Mouse (Mus musculus) kidney, embryonic 16.5 days (tissue): ENCODE measurements around the gene Impad1. TPM values are rescaled to one million over a fixed set of nuclear protein-coding genes. Genes with fewer than 3 reads are reported as not detected.

Experiments
- ATAC-seq: fragments of 200-750 bp; cut with Nextera tagmentation; 2 replicates; pipeline ENCODE4 v1.8.0; 2017; ENCODE audit warnings: moderate TSS enrichment; ENCODE audit not compliant: low FRiP score, low TSS enrichment
- H3K27ac ChIP-seq: fragments of 300-500 bp; sonication (generic); 2 replicates; pipeline ENCODE4 v1.5.1; 2014; ENCODE audit warnings: low read length
- H3K27me3 ChIP-seq: fragments of 300-500 bp; sonication (generic); 2 replicates; pipeline ENCODE4 v1.6.1; 2014; ENCODE audit warnings: low read length, control low read depth, mixed read lengths; ENCODE audit not compliant: insufficient read depth
- H3K36me3 ChIP-seq: fragments of 300-500 bp; sonication (generic); 2 replicates; pipeline ENCODE4 v1.6.1; 2014; ENCODE audit warnings: low read length, control low read depth, mixed read lengths; ENCODE audit not compliant: insufficient read depth
- H3K4me1 ChIP-seq: fragments of 300-500 bp; sonication (generic); 2 replicates; pipeline ENCODE4 v1.6.1; 2014; ENCODE audit warnings: low read length, control low read depth, mixed read lengths; ENCODE audit not compliant: insufficient read depth
- H3K4me2 ChIP-seq: fragments of 300-500 bp; sonication (generic); replicated peaks from 2 replicates; pipeline ENCODE4 v1.6.1; 2014; ENCODE audit warnings: low read depth, low read length
- H3K4me3 ChIP-seq: fragments of 300-500 bp; sonication (generic); 2 replicates; pipeline ENCODE4 v1.5.1; 2014; ENCODE audit warnings: mild to moderate bottlenecking, low read length
- H3K9ac ChIP-seq: fragments of 300-500 bp; sonication (generic); replicated peaks from 2 replicates; pipeline ENCODE4 v1.6.1; 2014; ENCODE audit warnings: low read length
- H3K9me3 ChIP-seq: fragments of 300-500 bp; sonication (generic); 2 replicates; pipeline ENCODE4 v1.6.1; 2016; ENCODE audit warnings: low read length, control low read depth
- WGBS: fragments of 180-500 bp; shearing (Covaris S2); extraction: QIAGEN DNeasy Blood & Tissue Kit; methylation state at CpG from one replicate; pipeline ENCODE4 v1.1.7; 2014; 5-methylcytosine and 5-hydroxymethylcytosine counted together
- polyA plus RNA-seq: library from polyadenylated mRNA; unstranded; fragments of >200 nt; fragmentation: Nextera tagmentation; extraction: Ambion mirVana; gene quantifications from 2 replicates; pipeline ENCODE4 v1.2.1, GENCODE M21; 2015

Gene Impad1
- polyA plus RNA-seq, 1 experiment from 2014 or later: 33.5 TPM

GRCm38 (mm10) chr4:4783686-4783957 lies 9.5 kb downstream of the Impad1 start:
- no peak overlapping the region for H3K4me3 ChIP-seq
- no peak for ATAC-seq
- H3K4me1 ChIP-seq: no peaks in the 10 kb centered on the region
- H3K9me3 ChIP-seq: peaks cover 10% of the 10 kb centered on the region
- H3K27ac ChIP-seq: no peak overlapping the region
- no peaks in the 10 kb centered on the region for H3K27me3 ChIP-seq
- no peak overlapping the region for H3K9ac ChIP-seq
- peaks cover 28% of the 10 kb centered on the region for H3K36me3 ChIP-seq
- H3K4me2 ChIP-seq: no peak overlapping the region

- Histone ChIP-seq H3K9me3 (peaks cover 10% of the 10 kb centered on the region), H3K27me3 (no peaks in the 10 kb centered on the region), H3K4me3 (no peak overlapping the region), H3K9ac (no peak overlapping the region), H3K4me2 (no peak overlapping the region), H3K27ac (no peak overlapping the region), H3K36me3 (peaks cover 24% of the 10 kb centered on the region), H3K4me1 (no peaks in the 10 kb centered on the region)
- ATAC-seq: no peak
- WGBS: 95% methylated on average over 4 of the region's 4 CpGs
Measured at GRCm38 (mm10) chr4:4782882-4783685, 10.1 kb downstream of the Impad1 start.

GRCm38 (mm10) chr4:4779265-4779770 lies 13.8 kb downstream of the Impad1 start:
- H3K4me3 ChIP-seq: no peak overlapping the region
- no peak overlapping the region for H3K27ac ChIP-seq
- H3K4me1 ChIP-seq: no peaks in the 10 kb centered on the region
- H3K9ac ChIP-seq: no peak overlapping the region
- H3K9me3 ChIP-seq: peaks cover 10% of the 10 kb centered on the region
- no peak overlapping the region for H3K4me2 ChIP-seq
- peaks cover 31% of the 10 kb centered on the region for H3K36me3 ChIP-seq
- no peak for ATAC-seq
- H3K27me3 ChIP-seq: no peaks in the 10 kb centered on the region

- Histone ChIP-seq H3K9ac (no peak overlapping the region), H3K4me2 (no peak overlapping the region), H3K27ac (no peak overlapping the region), H3K4me1 (no peaks in the 10 kb centered on the region), H3K4me3 (no peak overlapping the region), H3K9me3 (no peaks in the 10 kb centered on the region), H3K36me3 (peaks cover 23% of the 10 kb centered on the region), H3K27me3 (no peaks in the 10 kb centered on the region)
- 65% methylated on average over 2 of the region's 2 CpGs for WGBS
- no peak for ATAC-seq
Measured at GRCm38 (mm10) chr4:4771523-4772114, 21.5 kb downstream of the Impad1 start.

GRCm38 (mm10) chr4:4765806-4766205 lies 27.3 kb downstream of the Impad1 start:
- H3K27ac ChIP-seq: no peak overlapping the region
- no peak overlapping the region for H3K4me2 ChIP-seq
- no peak overlapping the region for H3K9ac ChIP-seq
- WGBS: 69% methylated on average over 5 of the region's 5 CpGs
- peaks cover 13% of the 10 kb centered on the region; the same call in 1 of the 2 replicates for H3K36me3 ChIP-seq
- H3K4me1 ChIP-seq: no peaks in the 10 kb centered on the region
- H3K9me3 ChIP-seq: no peaks in the 10 kb centered on the region
- H3K4me3 ChIP-seq: no peak overlapping the region
- no peak for ATAC-seq
- no peaks in the 10 kb centered on the region for H3K27me3 ChIP-seq

GRCm38 (mm10) chr4:4758376-4758775 lies 34.8 kb downstream of the Impad1 start:
- Histone ChIP-seq H3K4me2 (no peak overlapping the region), H3K4me3 (no peak overlapping the region), H3K9ac (no peak overlapping the region), H3K9me3 (no peaks in the 10 kb centered on the region), H3K27me3 (no peaks in the 10 kb centered on the region), H3K36me3 (no peaks in the 10 kb centered on the region), H3K4me1 (no peaks in the 10 kb centered on the region), H3K27ac (no peak overlapping the region)
- ATAC-seq: no peak
- 89% methylated on average over 4 of the region's 4 CpGs for WGBS

- no peak overlapping the region for H3K27ac ChIP-seq
- H3K9me3 ChIP-seq: no peaks in the 10 kb centered on the region
- H3K4me1 ChIP-seq: no peaks in the 10 kb centered on the region
- no peak for ATAC-seq
- no peak overlapping the region for H3K9ac ChIP-seq
- H3K4me2 ChIP-seq: no peak overlapping the region
- no peaks in the 10 kb centered on the region for H3K27me3 ChIP-seq
- no peak overlapping the region for H3K4me3 ChIP-seq
- WGBS: 63% methylated on average over 3 of the region's 3 CpGs
- H3K36me3 ChIP-seq: no peaks in the 10 kb centered on the region
Measured at GRCm38 (mm10) chr4:4729427-4729826, 63.7 kb downstream of the Impad1 start.

- H3K4me1 ChIP-seq: no peaks in the 10 kb centered on the region
- no peaks in the 10 kb centered on the region for H3K9me3 ChIP-seq
- no peaks in the 10 kb centered on the region for H3K36me3 ChIP-seq
- no peak overlapping the region for H3K9ac ChIP-seq
- no peaks in the 10 kb centered on the region for H3K27me3 ChIP-seq
- H3K27ac ChIP-seq: no peak overlapping the region
- ATAC-seq: no peak
- H3K4me2 ChIP-seq: no peak overlapping the region
- H3K4me3 ChIP-seq: no peak overlapping the region
- 79% methylated on average over 3 of the region's 3 CpGs for WGBS
Measured at GRCm38 (mm10) chr4:4726241-4726776, 66.8 kb downstream of the Impad1 start.

GRCm38 (mm10) chr4:4723821-4724220 lies 69.3 kb downstream of the Impad1 start:
- Histone ChIP-seq H3K36me3 (no peaks in the 10 kb centered on the region), H3K4me2 (no peak overlapping the region), H3K9ac (no peak overlapping the region), H3K4me3 (no peak overlapping the region), H3K4me1 (no peaks in the 10 kb centered on the region), H3K27me3 (no peaks in the 10 kb centered on the region), H3K9me3 (no peaks in the 10 kb centered on the region), H3K27ac (no peak overlapping the region)
- no peak for ATAC-seq
- 72% methylated on average over 8 of the region's 8 CpGs for WGBS

- Histone ChIP-seq H3K36me3 (no peaks in the 10 kb centered on the region), H3K9ac (no peak overlapping the region), H3K27me3 (no peaks in the 10 kb centered on the region), H3K9me3 (no peaks in the 10 kb centered on the region), H3K4me1 (no peaks in the 10 kb centered on the region), H3K4me2 (no peak overlapping the region), H3K4me3 (no peak overlapping the region), H3K27ac (no peak overlapping the region)
- WGBS: 47% methylated on average over 1 of the region's 1 CpGs
- ATAC-seq: no peak
Measured at GRCm38 (mm10) chr4:4722081-4722480, 71.1 kb downstream of the Impad1 start.
